Mouse (Mus musculus) kidney, adult 2 months (tissue): ENCODE data around the gene Hs3st1. TPM values are rescaled to one million over a fixed set of nuclear protein-coding genes. Genes with fewer than 3 reads are reported as not detected.

ENCODE experiments used
- DNase-seq: peaks from one replicate; pipeline ENCODE4 v3.0.0; 2021
- H3K27ac ChIP-seq: fragments of 200-500 bp; 2 replicates; pipeline ENCODE4 v1.5.1; 2012; ENCODE audit warnings: low read depth, low read length, control low read depth, inconsistent platforms; ENCODE audit not compliant: insufficient read depth
- H3K27me3 ChIP-seq: fragments of 200-500 bp; replicated peaks from 2 replicates; pipeline ENCODE4 v1.6.1; 2012; ENCODE audit warnings: mild to moderate bottlenecking, moderate library complexity, low read length, inconsistent platforms; ENCODE audit not compliant: control insufficient read depth, insufficient read depth
- H3K36me3 ChIP-seq: fragments of 200-500 bp; 2 replicates; pipeline ENCODE4 v1.6.1; 2012; ENCODE audit warnings: mild to moderate bottlenecking, moderate library complexity, low read length, inconsistent platforms; ENCODE audit not compliant: control insufficient read depth, insufficient read depth
- H3K4me1 ChIP-seq: fragments of 200-500 bp; 2 replicates; pipeline ENCODE4 v1.6.1; 2011; ENCODE audit warnings: low read length; ENCODE audit not compliant: control insufficient read depth, insufficient read depth
- H3K4me3 ChIP-seq: fragments of 200-500 bp; 2 replicates; pipeline ENCODE4 v1.5.1; 2011; ENCODE audit warnings: mild to moderate bottlenecking, low read depth, low read length, control low read depth; ENCODE audit not compliant: insufficient read depth
- CTCF ChIP-seq: fragments of 200-500 bp; conservative IDR thresholded peaks from 2 replicates; pipeline ENCODE4 v1.5.1; 2011; ENCODE audit warnings: low read depth, mild to moderate bottlenecking, control low read depth, low read length, moderate library complexity, mixed read lengths; ENCODE audit not compliant: insufficient read depth, insufficient read length
- POLR2A ChIP-seq: fragments of 200-500 bp; IDR thresholded peaks from one replicate; pipeline ENCODE4 v1.6.1; 2011; ENCODE audit warnings: low read depth, low read length, control low read depth
- WGBS: fragments of 180-500 bp; shearing (Covaris S2); methylation state at CpG from one replicate; pipeline ENCODE4 v1.1.7; 2018; 5-methylcytosine and 5-hydroxymethylcytosine counted together
- polyA plus RNA-seq: library from polyadenylated mRNA; depleted of rRNA; stranded (reverse); fragments of >200 nt; gene quantifications from 2 replicates; pipeline ENCODE4 v1.2.3, GENCODE M21; 2012

The Hs3st1 gene
- polyA plus RNA-seq, 1 experiment, result 7.9 TPM

GRCm38 (mm10) chr5:39613534-39613933 lies 141.7 kb downstream of the Hs3st1 start:
- Histone ChIP-seq H3K27me3 (no peaks in the 10 kb centered on the region), H3K4me3 (no peak overlapping the region), H3K27ac (no peak overlapping the region), H3K36me3 (no peaks in the 10 kb centered on the region), H3K4me1 (no peaks in the 10 kb centered on the region)
- 84% methylated on average over 2 of the region's 2 CpGs for WGBS
- TF ChIP-seq CTCF (no peak), POLR2A (no peak)
- no peak for DNase-seq

DNA sequence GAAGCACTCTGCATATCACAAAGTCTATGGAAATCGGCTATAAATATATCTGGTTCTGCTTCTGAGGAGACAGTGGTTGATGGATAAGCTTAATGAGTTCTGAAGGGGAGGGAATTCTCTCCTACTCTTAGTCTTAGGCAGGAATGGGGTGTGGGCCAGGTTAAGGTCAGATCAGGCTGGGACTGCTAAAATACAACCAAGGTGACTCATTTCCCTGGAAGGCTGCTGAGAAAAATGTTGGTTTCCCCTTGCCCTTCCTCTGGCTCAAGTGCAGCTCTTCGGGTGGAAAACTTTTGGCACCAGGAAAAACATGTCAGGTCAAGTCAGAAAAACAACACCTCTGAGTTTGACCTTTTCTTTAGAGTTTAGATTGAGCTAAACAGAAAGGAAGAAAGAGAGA lies 143.0 kb downstream of the Hs3st1 start:
- 34% methylated on average over 2 of the region's 2 CpGs for WGBS
- Histone ChIP-seq H3K4me1 (no peaks in the 10 kb centered on the region), H3K27me3 (no peaks in the 10 kb centered on the region), H3K4me3 (no peak overlapping the region), H3K36me3 (no peaks in the 10 kb centered on the region), H3K27ac (peak overlapping the region; percentile 19; the same call in 1 of the 2 replicates)
- peak; percentile 80 for DNase-seq
- TF ChIP-seq CTCF (no peak), POLR2A (no peak)

DNA sequence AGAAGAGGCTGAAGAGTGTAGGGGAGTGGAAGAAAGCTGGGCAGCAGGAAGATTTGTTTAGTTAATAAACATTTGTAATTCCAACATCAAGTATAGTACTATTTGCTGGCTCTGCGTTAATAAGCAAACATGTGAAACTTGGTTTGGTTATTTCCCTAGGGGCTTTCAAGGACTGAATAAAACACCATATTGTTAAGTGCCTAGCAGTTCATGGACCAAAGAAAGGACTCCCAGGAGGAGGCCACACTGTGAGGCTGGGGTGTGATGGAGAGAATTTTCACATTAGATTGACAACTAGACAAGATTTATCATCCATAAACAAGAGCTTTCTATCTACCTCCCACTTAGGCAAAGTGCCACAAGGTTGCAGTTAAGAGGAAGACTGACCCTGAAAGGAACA lies 147.0 kb downstream of the Hs3st1 start:
- DNase-seq, result no peak
- Histone ChIP-seq H3K27ac (no peak overlapping the region), H3K4me3 (no peak overlapping the region), H3K27me3 (no peaks in the 10 kb centered on the region), H3K4me1 (no peaks in the 10 kb centered on the region), H3K36me3 (no peaks in the 10 kb centered on the region)
- 59% methylated on average over 1 of the region's 1 CpGs for WGBS
- TF ChIP-seq POLR2A (no peak), CTCF (no peak)

DNA sequence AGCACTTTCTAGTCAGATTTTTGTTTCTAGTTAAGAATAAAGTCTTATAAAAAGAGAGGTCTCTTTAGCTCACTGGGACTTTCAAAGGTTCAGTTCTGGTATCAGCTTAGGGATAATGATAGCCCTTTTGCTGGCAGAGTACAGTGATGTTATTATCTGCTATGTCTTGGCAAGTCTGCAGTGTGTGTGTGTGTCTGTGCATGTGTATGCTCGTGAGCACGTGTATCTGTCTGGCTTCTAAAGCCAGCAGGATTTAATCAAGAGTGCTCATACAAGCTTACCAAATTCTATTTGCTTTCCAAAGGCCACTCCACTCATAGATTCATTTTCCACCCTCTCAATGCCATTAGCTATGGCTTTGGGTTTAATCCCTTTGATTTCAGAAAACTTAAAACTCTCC lies 160.5 kb downstream of the Hs3st1 start:
- H3K27ac ChIP-seq, result no peak overlapping the region
- no peak for TF ChIP-seq CTCF
- no peak for TF ChIP-seq POLR2A
- H3K4me1 ChIP-seq, result no peaks in the 10 kb centered on the region
- H3K27me3 ChIP-seq, result no peaks in the 10 kb centered on the region
- no peak overlapping the region for H3K4me3 ChIP-seq
- no peak for DNase-seq
- no peaks in the 10 kb centered on the region for H3K36me3 ChIP-seq
- 85% methylated on average over 2 of the region's 2 CpGs for WGBS
